Mouse (Mus musculus): ENCODE data around the gene Emx2. TPM values are rescaled to one million over a fixed set of nuclear protein-coding genes. Genes with fewer than 3 reads are reported as not detected.

Gene Emx2
- total RNA-seq, 2 experiments from 2014 or later, result not detected

- intact Hi-C loops (cut with DNase I), result no loop called here
- DNase-seq (ENCODE audit: low spot score), result no peak
These were observed 3.6 kb downstream of the Emx2 start for GRCm38 (mm10) chr19:59461481-59462421.

- intact Hi-C loops (cut with DNase I), result no loop called here
- DNase-seq (ENCODE audit: low spot score), result no peak
These were observed 4.5 kb downstream of the Emx2 start for GRCm38 (mm10) chr19:59462459-59463292.

DNA sequence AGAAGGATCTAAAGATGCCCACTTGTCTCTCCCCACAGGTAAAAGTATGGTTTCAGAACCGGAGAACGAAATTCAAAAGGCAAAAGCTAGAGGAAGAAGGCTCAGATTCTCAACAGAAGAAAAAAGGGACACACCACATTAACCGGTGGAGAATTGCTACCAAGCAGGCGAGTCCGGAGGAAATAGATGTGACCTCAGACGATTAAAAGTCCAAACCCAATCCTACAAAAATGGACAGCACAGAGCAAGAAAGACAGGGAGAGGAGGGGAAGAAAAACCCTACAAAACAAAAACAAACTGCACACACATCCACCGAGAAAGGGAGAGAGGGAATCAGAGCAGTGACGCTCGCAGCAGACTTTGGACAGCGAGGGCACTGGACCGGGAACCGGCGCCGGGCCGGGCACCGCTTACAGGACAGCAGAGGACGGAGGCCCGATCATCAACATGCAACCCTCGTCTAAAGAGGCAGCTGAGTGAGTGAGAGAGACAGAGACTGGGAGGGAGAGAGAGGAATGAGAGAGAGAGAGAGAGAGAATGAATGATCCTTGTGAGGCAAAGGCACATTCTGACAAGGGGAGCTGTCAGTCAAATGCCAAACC lies 5.8 kb downstream of the Emx2 start:
- intact Hi-C loops (cut with DNase I), result no loop called here
- DNase-seq (ENCODE audit: low spot score), result no peak

DNA sequence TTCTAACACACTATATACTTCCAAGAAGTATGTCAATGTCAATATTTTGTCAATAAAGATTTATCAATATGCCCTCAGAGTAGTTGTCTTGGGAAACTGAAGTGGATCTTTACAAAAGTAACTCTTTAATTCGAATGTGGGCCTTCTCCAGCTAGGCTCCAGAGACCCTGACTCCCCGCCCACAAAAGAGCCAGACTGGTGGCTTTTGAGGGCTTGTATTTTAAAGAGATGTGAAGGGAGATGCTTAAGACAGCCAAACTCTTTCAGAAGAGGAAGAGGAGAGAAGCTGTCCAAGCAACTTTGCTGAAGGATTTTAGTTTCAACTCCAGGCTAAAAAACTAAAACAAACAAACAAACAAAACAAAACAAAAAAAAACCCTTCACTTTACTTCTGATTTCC lies 7.1 kb downstream of the Emx2 start:
- DNase-seq (ENCODE audit: low spot score), result no peak
- intact Hi-C loops (cut with DNase I), result no loop called here

GRCm38 (mm10) chr19:59465751-59466410 lies 7.7 kb downstream of the Emx2 start:
- DNase-seq (ENCODE audit: low spot score), result no peak
- intact Hi-C loops (cut with DNase I), result no loop called here

DNA sequence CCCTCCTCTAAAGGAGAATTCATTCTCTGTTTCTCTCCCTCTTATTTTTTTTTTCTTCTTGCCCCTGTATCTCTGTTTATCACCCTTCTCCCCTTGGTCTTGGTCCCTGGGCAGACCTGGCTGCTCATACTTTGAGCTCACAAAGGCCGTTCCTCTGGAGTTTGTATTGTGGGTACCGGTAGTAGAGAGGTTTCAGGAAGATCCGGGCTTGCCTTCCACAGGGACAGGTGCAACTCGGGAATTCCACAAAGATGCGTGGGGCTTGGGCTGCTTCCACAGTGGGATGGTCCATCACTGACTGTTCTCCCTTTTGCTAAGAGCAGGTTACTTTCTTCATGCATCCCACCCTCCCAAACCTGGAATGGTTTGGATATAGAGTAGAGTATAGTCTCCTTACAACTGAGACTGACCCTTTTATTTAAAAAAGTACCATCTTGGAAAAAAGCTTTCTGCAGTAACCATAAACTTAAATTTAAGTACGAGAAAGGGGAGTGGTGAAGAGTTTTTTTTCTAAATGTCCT lies 8.3 kb downstream of the Emx2 start:
- DNase-seq (ENCODE audit: low spot score), result no peak
- intact Hi-C loops (cut with DNase I), result no loop called here

DNA sequence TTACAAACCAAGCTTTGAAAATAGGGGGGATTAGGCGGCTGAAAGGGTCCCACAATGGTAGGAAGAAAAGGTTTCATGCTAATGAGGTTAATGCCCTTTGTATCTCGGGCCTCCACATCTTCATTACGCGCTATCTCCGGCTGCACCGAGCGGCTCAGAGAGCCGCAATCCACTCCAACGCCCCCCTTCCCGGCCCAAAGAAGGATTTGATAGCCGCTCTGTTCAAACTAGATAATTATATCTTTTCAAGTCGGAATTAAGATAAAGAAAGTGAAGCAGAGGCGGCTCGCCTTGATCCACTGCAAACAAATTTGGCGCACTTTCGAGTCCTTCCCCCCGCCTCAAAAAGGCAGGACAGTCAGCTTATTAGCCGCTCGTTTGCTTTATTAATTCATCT lies 8.8 kb downstream of the Emx2 start:
- intact Hi-C loops (cut with DNase I), result no loop called here
- no peak for DNase-seq (ENCODE audit: low spot score)

- intact Hi-C loops (cut with DNase I), result no loop called here
- DNase-seq (ENCODE audit: low spot score), result no peak
These were observed 9.4 kb downstream of the Emx2 start for GRCm38 (mm10) chr19:59467413-59468064.

GRCm38 (mm10) chr19:59468065-59468810 lies 10.1 kb downstream of the Emx2 start:
- no peak for DNase-seq (ENCODE audit: low spot score)
- intact Hi-C loops (cut with DNase I), result no loop called here

DNA sequence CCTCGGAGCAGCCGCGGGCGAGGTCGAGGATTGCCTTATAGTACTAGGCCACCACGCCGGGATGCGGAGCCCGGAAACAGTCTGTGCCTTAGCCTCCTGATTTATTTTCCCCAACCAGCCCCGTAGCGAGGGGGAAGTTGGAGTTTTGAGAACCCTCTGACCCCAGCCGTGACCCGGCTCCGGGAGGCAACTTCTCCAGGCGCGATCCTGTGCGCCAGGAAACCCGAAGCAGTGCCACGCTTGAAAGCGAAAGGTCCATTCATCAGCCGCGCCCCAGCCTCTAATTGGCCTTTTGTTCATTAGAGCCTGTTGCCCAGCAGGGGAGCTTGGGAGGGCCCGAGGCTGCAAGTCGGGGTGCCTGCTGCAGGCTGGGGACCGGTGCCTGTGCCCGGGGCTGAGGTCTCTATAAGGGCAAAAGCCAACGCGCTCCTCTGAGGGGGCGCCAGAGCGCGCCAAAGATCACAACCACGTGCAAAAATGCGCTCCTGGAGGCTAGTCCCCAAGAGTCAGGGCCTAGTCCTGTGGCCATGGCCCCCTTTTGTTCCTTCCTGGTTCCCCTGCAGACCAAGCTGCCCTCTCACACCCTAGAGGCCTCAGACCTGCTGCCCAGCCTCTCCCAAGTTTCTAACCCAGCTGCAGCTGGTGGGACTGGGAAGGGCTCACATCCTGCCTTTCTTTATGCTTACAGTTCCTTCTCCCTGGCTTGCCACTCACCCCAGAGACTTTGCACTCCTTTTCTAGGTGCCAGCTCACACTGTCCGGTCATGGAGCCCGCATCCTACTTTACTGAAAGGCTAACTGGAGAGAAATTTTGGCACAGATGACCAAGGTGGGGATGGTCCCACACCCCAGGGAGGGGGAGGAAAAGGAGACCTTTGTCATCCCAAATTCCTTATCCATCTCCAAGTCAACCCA lies 11.1 kb downstream of the Emx2 start:
- intact Hi-C loops (cut with DNase I), result no loop called here
- no peak for DNase-seq (ENCODE audit: low spot score)

DNA sequence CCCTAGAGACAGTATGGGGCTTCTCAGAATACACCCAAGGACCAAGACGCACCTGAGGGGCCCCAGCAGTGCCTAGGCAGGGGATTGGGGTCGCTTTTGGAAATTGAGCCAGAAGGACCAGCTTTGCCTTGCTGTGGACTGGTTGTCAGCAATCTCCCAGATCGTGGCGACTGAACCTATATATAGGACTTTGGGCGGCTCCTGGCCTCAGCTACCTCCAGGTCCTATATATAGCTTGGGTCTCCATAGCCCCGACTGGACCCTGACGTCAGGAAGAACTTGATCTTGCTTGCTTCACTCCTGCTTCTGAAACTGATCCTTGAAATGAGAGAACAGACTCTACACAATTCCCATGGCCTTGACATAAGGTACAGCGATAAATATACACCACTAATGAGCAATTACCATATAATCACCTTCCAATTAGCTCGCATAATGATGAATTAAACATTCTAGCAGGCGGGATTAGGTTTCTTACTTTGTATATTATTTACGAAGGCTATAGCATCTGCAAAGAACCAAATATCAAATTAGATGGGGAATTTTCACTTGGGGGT lies 12.0 kb downstream of the Emx2 start:
- no peak for DNase-seq (ENCODE audit: low spot score)
- intact Hi-C loops (cut with DNase I), result no loop called here

DNA sequence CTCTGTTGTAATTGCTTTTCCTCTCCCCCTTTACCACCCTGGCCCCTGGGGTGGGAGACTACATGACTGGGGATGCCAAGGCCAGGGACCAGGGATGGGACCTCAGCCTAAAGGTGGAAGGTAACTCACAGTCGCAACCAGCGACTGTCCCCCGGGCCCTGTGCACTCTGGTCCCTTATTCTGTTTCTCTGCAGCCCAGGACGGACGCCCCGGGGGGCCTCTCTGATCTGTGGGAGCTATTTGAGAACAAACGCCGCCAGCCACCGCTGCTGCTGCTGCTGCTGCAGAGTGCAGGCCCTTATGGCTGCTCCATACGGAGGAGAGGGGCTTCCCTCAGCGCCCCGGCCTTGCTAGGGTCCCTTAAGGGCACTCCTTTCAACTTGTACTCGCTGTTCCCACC lies 12.7 kb downstream of the Emx2 start:
- intact Hi-C loops (cut with DNase I), result no loop called here
- no peak for DNase-seq (ENCODE audit: low spot score)

GRCm38 (mm10) chr19:59472844-59473243 lies 14.7 kb downstream of the Emx2 start:
- DNase-seq (ENCODE audit: low spot score), result no peak
- intact Hi-C loops (cut with DNase I), result no loop called here

- intact Hi-C loops (cut with DNase I), result no loop called here
- DNase-seq (ENCODE audit: low spot score), result no peak
These were observed 21.7 kb downstream of the Emx2 start for GRCm38 (mm10) chr19:59479912-59480311.

- no peak for DNase-seq (ENCODE audit: low spot score)
- intact Hi-C loops (cut with DNase I), result no loop called here
These were observed 22.4 kb downstream of the Emx2 start for GRCm38 (mm10) chr19:59480563-59480962.

DNA sequence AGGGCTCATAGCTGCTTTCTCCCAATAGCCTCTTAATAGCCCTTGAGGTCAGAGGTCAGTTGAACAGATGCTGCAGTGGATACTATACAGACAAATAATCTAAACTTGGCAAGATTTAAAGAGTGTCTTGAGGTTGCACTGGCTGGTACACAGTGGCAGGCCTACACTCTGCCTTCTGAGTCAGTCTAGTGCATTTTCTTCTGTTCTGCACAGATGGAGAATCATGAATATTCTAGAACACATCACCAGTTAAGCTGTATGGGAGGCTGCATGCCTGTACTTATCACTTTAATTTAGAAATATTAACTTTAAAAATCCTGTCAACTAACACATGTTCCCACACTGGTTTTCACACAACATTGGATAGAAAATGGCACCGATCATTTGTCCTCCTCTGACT lies 34.1 kb downstream of the Emx2 start:
- intact Hi-C loops (cut with DNase I), result no loop called here
- no peak for DNase-seq (ENCODE audit: low spot score)

GRCm38 (mm10) chr19:59496832-59497231 lies 38.7 kb downstream of the Emx2 start:
- no peak for DNase-seq (ENCODE audit: low spot score)
- intact Hi-C loops (cut with DNase I), result no loop called here

All from heart, postnatal 25 days (tissue).